Mouse (Mus musculus): ENCODE measurements at regions not wholly inside any gene's neighbourhood (a gene's known extent, or its start where the extent isn't known, plus 50 kb on each side); places are given as distances from the start of the nearest gene placed in this dataset.

DNA sequence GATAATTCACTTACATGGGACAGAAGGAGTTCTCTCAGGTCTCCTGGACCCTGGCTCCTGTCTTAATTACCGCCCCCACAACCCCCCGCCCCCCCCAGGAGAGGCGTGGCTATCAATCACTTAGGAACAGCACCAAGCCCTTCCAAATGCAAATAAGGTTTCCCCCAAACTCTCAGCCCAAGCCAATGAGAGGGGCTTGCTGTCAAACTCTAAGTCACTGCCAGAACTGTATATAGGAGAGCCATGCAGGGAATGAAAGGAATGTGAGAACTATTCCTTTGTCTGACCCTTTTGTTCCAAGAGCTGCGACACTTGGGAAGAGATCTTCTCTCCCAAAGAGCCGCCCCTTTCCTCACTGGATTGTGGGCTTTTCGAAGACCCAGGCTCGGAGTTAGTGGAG is 672.4 kb downstream of the Cypt12 start:
- WGBS = 34% methylated on average over 7 of the region's 7 CpGs
- H3K9ac ChIP-seq (replicated peaks; ENCODE audit: low read depth) = no peak overlapping the region
- H3K27ac ChIP-seq (ENCODE audit: low read length) = no peak overlapping the region
- ATAC-seq = no peak
- TF ChIP-seq EP300 (IDR thresholded peaks at IDR 0.05) = no peak
- no peak for TF ChIP-seq CTCF (IDR thresholded peaks at IDR 0.05)
- no peaks in the 10 kb centered on the region for H3K36me3 ChIP-seq (ENCODE audit: insufficient read depth, low read length)
- no peaks in the 10 kb centered on the region for H3K9me3 ChIP-seq (ENCODE audit: low read length)
- DNase-seq (ENCODE audit: low spot score) = no peak
- no peaks in the 10 kb centered on the region; the same call in 1 of the 2 replicates for H3K4me1 ChIP-seq (ENCODE audit: insufficient read depth, low read depth, low read length)
- no peaks in the 10 kb centered on the region for H3K27me3 ChIP-seq (replicated peaks; ENCODE audit: insufficient read depth, low read length)
- H3K4me2 ChIP-seq (replicated peaks; ENCODE audit: low read depth, low read length) = no peak overlapping the region
- no peak overlapping the region for H3K4me3 ChIP-seq (ENCODE audit: low read depth, low read length)

GRCm38 (mm10) chr3:18623831-18624304 is 675.7 kb downstream of the Cypt12 start:
- peak; percentile 93 for ATAC-seq
- no peaks in the 10 kb centered on the region for H3K9me3 ChIP-seq (ENCODE audit: low read length)
- peak; percentile 95 for DNase-seq (ENCODE audit: low spot score)
- TF ChIP-seq CTCF (IDR thresholded peaks at IDR 0.05) (peak; percentile 81), EP300 (IDR thresholded peaks at IDR 0.05) (peak; percentile 88)
- H3K4me3 ChIP-seq (ENCODE audit: low read depth, low read length) = no peak overlapping the region; the same call in 1 of the 2 replicates
- WGBS = 4% methylated on average over 4 of the region's 4 CpGs
- no peaks in the 10 kb centered on the region for H3K27me3 ChIP-seq (replicated peaks; ENCODE audit: insufficient read depth, low read length)
- no peaks in the 10 kb centered on the region for H3K36me3 ChIP-seq (ENCODE audit: insufficient read depth, low read length)
- H3K4me2 ChIP-seq (replicated peaks; ENCODE audit: low read depth, low read length) = peak overlapping the region; percentile 53
- no peak overlapping the region for H3K9ac ChIP-seq (replicated peaks; ENCODE audit: low read depth)
- H3K4me1 ChIP-seq (ENCODE audit: insufficient read depth, low read depth, low read length) = peaks cover 5% of the 10 kb centered on the region
- H3K27ac ChIP-seq (ENCODE audit: low read length) = peak overlapping the region; percentile 84

DNA sequence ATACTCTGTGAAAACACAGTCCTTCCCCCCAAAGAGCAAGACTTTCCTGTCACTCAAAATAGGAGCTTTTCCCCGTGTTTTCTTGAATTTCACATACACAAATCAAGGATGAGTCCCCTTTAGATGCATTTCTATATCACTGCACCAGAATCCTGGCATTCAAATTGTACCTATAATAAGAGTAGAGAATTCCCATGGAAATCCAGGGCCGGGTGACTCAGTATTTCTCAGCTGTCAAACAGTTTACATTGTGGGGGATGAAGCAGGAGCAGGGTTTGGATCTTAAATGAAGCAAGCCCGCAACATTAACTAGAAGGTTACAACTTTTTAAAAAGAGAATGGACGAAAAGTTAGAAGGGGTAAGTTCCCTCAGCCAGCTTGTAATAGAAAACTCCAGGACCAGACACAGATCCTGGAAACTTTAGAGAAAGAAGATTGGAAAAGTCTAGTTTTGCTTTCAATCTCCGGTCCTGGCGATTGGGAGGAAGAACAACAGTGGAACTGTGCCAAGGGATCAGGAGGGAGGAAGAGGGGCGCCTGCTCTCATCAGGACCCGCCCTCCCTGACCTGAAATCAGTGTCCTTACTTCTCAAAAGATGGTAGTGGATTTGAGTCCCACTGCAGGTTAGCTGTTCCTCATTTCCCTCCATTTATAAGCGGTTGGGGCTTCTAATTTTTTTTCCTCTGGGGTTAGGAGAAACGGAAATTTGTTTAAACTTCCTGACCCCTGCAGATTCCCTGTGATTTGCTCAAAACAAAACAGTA is 676.4 kb downstream of the Cypt12 start:
- Histone ChIP-seq H3K27ac (ENCODE audit: low read length) (peak overlapping the region; percentile 84), H3K4me2 (replicated peaks; ENCODE audit: low read depth, low read length) (peak overlapping the region; percentile 53), H3K36me3 (ENCODE audit: insufficient read depth, low read length) (no peaks in the 10 kb centered on the region), H3K9me3 (ENCODE audit: low read length) (no peaks in the 10 kb centered on the region), H3K4me1 (ENCODE audit: insufficient read depth, low read depth, low read length) (peaks cover 5% of the 10 kb centered on the region), H3K4me3 (ENCODE audit: low read depth, low read length) (peak overlapping the region; percentile 28), H3K27me3 (replicated peaks; ENCODE audit: insufficient read depth, low read length) (no peaks in the 10 kb centered on the region), H3K9ac (replicated peaks; ENCODE audit: low read depth) (no peak overlapping the region)
- TF ChIP-seq CTCF (IDR thresholded peaks at IDR 0.05) (no peak), EP300 (IDR thresholded peaks at IDR 0.05) (peak; percentile 21)
- ATAC-seq (peak; percentile 43), DNase-seq (ENCODE audit: low spot score) (peak; percentile 68)
- WGBS = 4% methylated on average over 10 of the region's 10 CpGs

DNA sequence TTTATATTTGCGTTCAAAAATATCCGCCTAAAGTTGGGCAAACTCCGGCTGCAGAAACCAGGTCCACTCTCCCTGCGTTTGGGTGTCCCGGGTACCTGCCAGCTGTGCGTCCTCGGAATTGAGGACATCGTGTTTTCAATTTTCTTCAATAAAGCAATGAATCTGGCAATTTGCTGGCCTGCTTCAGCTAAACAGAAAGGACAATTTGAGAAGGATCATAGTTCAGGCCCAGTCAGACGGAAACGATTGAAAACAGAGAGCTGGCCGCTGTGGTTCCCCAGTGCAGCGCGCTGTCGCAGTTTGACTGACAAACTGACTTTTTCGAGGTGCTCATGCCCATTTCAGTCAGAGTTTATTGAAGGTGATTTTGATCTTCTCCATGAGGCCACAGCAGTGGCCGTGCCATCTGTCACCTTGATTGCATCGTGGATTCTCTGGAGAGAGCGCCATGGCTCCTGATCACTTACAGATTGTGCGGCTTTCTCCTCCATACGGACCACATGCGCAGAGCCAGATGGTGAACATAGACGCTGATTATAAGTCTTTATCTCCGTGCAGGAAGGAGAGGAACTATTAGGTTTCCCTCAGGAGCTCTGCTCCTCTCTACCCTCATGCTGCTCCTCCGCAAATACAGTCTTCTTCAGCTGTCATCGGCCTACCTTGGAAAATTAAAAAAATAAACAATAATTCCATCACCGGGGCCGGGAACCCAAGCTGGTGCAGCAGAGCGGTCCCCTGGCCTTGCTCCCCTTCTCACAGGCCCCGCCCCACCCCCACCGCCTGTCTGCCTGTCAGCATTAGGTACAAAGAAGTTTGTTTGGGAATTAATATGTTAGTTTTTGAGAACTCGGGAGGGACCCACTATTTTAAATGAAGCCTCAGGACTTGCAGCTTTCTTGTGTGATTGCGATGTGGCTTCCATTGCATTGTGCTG is 677.5 kb downstream of the Cypt12 start:
- TF ChIP-seq EP300 (IDR thresholded peaks at IDR 0.05) (no peak), CTCF (IDR thresholded peaks at IDR 0.05) (no peak)
- Histone ChIP-seq H3K9ac (replicated peaks; ENCODE audit: low read depth) (no peak overlapping the region), H3K4me3 (ENCODE audit: low read depth, low read length) (peak overlapping the region; percentile 28; the same call in 1 of the 2 replicates), H3K27me3 (replicated peaks; ENCODE audit: insufficient read depth, low read length) (no peaks in the 10 kb centered on the region), H3K9me3 (ENCODE audit: low read length) (no peaks in the 10 kb centered on the region), H3K36me3 (ENCODE audit: insufficient read depth, low read length) (no peaks in the 10 kb centered on the region), H3K27ac (ENCODE audit: low read length) (peak overlapping the region; percentile 84), H3K4me2 (replicated peaks; ENCODE audit: low read depth, low read length) (peak overlapping the region; percentile 53), H3K4me1 (ENCODE audit: insufficient read depth, low read depth, low read length) (peaks cover 5% of the 10 kb centered on the region)
- DNase-seq (ENCODE audit: low spot score) (peak; percentile 36), ATAC-seq (no peak)
- 11% methylated on average over 32 of the region's 32 CpGs for WGBS

DNA sequence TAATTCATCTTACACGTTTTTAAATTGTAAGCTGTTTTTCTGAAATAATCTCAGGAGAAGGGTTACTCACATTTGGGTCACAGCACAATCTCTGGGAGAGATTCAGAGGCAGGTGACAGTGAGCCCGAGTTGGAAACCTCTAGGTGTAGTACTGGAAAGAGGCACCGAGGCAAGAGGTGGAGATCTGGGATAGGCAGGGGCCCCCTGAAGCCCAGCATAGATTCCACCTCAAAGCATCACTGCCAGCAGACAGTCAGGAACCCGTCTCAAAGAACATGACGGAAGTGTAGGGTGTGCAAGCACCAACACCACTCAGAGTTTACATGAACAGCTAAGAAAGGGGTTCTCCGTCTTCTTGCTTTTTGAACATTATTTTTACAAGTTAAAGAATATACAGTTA is 678.2 kb downstream of the Cypt12 start:
- H3K4me3 ChIP-seq (ENCODE audit: low read depth, low read length) = no peak overlapping the region
- ATAC-seq (no peak), DNase-seq (ENCODE audit: low spot score) (no peak)
- no peak overlapping the region for H3K9ac ChIP-seq (replicated peaks; ENCODE audit: low read depth)
- 62% methylated on average over 6 of the region's 6 CpGs for WGBS
- H3K4me1 ChIP-seq (ENCODE audit: insufficient read depth, low read depth, low read length) = peaks cover 5% of the 10 kb centered on the region
- no peaks in the 10 kb centered on the region for H3K9me3 ChIP-seq (ENCODE audit: low read length)
- no peak overlapping the region for H3K27ac ChIP-seq (ENCODE audit: low read length)
- no peaks in the 10 kb centered on the region for H3K36me3 ChIP-seq (ENCODE audit: insufficient read depth, low read length)
- H3K27me3 ChIP-seq (replicated peaks; ENCODE audit: insufficient read depth, low read length) = no peaks in the 10 kb centered on the region
- no peak overlapping the region for H3K4me2 ChIP-seq (replicated peaks; ENCODE audit: low read depth, low read length)
- TF ChIP-seq EP300 (IDR thresholded peaks at IDR 0.05) = no peak
- no peak for TF ChIP-seq CTCF (IDR thresholded peaks at IDR 0.05)

GRCm38 (mm10) chr3:18626820-18627219 is 678.6 kb downstream of the Cypt12 start:
- ATAC-seq = no peak
- H3K36me3 ChIP-seq (ENCODE audit: insufficient read depth, low read length) = no peaks in the 10 kb centered on the region
- no peaks in the 10 kb centered on the region for H3K9me3 ChIP-seq (ENCODE audit: low read length)
- no peaks in the 10 kb centered on the region for H3K27me3 ChIP-seq (replicated peaks; ENCODE audit: insufficient read depth, low read length)
- no peak overlapping the region for H3K4me3 ChIP-seq (ENCODE audit: low read depth, low read length)
- H3K9ac ChIP-seq (replicated peaks; ENCODE audit: low read depth) = no peak overlapping the region
- TF ChIP-seq EP300 (IDR thresholded peaks at IDR 0.05) (no peak), CTCF (IDR thresholded peaks at IDR 0.05) (no peak)
- WGBS = 70% methylated on average over 2 of the region's 2 CpGs
- H3K4me2 ChIP-seq (replicated peaks; ENCODE audit: low read depth, low read length) = no peak overlapping the region
- DNase-seq (ENCODE audit: low spot score) = no peak
- no peak overlapping the region for H3K27ac ChIP-seq (ENCODE audit: low read length)
- H3K4me1 ChIP-seq (ENCODE audit: insufficient read depth, low read depth, low read length) = peaks cover 5% of the 10 kb centered on the region
